Mouse (Mus musculus) cerebellum, postnatal 4 days (tissue): Measurements from ENCODE around the gene Flt1.
"Not testable (repeated sequence)": the region's sequence is repeated elsewhere in the genome, so short reads cannot be mapped to it uniquely, and the experiment has no call there.

ENCODE experiments used
- DNase-seq, 2 experiments: peaks; one replicate each; pipeline ENCODE4 v3.0.0; 2022; ENCODE audit warnings: low spot score in 2 of 2, mixed read lengths in 1 of 2

Flt1 gene

GRCm38 (mm10) chr5:147614659-147615058 lies 111.2 kb downstream of the Flt1 start:
- DNase-seq, result no peak

- DNase-seq, result not testable (repeated sequence)
Observed at GRCm38 (mm10) chr5:147611348-147611747, 114.5 kb downstream of the Flt1 start.

- no peak for DNase-seq
Observed at GRCm38 (mm10) chr5:147607256-147607975, 118.4 kb downstream of the Flt1 start.

GRCm38 (mm10) chr5:147606751-147607150 lies 119.1 kb downstream of the Flt1 start:
- no peak for DNase-seq

- no peak for DNase-seq
Observed at GRCm38 (mm10) chr5:147601460-147602360, 124.1 kb downstream of the Flt1 start.

- DNase-seq, result peak in 1 of 2 experiments; percentile 62
Observed at GRCm38 (mm10) chr5:147597825-147598224, 128.0 kb downstream of the Flt1 start.

- no peak for DNase-seq
Observed at GRCm38 (mm10) chr5:147589814-147590213, 136.0 kb downstream of the Flt1 start.

GRCm38 (mm10) chr5:147585070-147585469 lies 140.7 kb downstream of the Flt1 start:
- DNase-seq, result no peak

- no peak for DNase-seq
Observed at GRCm38 (mm10) chr5:147584648-147585047, 141.2 kb downstream of the Flt1 start.

- peak; percentile 60 to 82 for DNase-seq
Observed at GRCm38 (mm10) chr5:147583702-147584298, 142.0 kb downstream of the Flt1 start.

GRCm38 (mm10) chr5:147580181-147580580 lies 145.6 kb downstream of the Flt1 start:
- no peak for DNase-seq

GRCm38 (mm10) chr5:147579691-147580090 lies 146.1 kb downstream of the Flt1 start:
- no peak for DNase-seq

GRCm38 (mm10) chr5:147579148-147579547 lies 146.7 kb downstream of the Flt1 start:
- DNase-seq, result no peak

GRCm38 (mm10) chr5:147577003-147577402 lies 148.8 kb downstream of the Flt1 start:
- no peak for DNase-seq

- no peak for DNase-seq
Observed at GRCm38 (mm10) chr5:147574517-147574916, 151.3 kb downstream of the Flt1 start.

- DNase-seq, result no peak
Observed at GRCm38 (mm10) chr5:147573555-147573954, 152.3 kb downstream of the Flt1 start.

GRCm38 (mm10) chr5:147572695-147573094 lies 153.1 kb downstream of the Flt1 start:
- no peak for DNase-seq

GRCm38 (mm10) chr5:147566335-147566734 lies 159.5 kb downstream of the Flt1 start:
- DNase-seq, result no peak

GRCm38 (mm10) chr5:147565444-147565843 lies 160.4 kb downstream of the Flt1 start:
- DNase-seq, result no peak

- no peak for DNase-seq
Observed at GRCm38 (mm10) chr5:147564140-147564590, 161.6 kb downstream of the Flt1 start.

GRCm38 (mm10) chr5:147563511-147564139 lies 162.2 kb downstream of the Flt1 start:
- no peak for DNase-seq

GRCm38 (mm10) chr5:147557641-147558040 lies 168.2 kb downstream of the Flt1 start:
- not testable (repeated sequence) for DNase-seq
